Mouse (Mus musculus): ENCODE results near the gene Foxp1. TPM values are rescaled to one million over a fixed set of nuclear protein-coding genes. Genes with fewer than 3 reads are reported as not detected.

Foxp1 gene
- polyA plus RNA-seq, 1 experiment from 2014 or later = 121 TPM

- WGBS = 86% methylated on average over 11 of the region's 11 CpGs
- H3K36me3 ChIP-seq (ENCODE audit: insufficient read depth, low read length) = peaks cover 39% of the 10 kb centered on the region; the same call in 1 of the 2 replicates
- no peak overlapping the region for H3K27ac ChIP-seq (ENCODE audit: low read length)
- H3K27me3 ChIP-seq (replicated peaks; ENCODE audit: insufficient read depth, low read length) = no peaks in the 10 kb centered on the region
- DNase-seq (ENCODE audit: low spot score) (no peak), ATAC-seq (no peak)
- H3K4me2 ChIP-seq (replicated peaks; ENCODE audit: low read depth, low read length) = no peak overlapping the region
- H3K9me3 ChIP-seq (ENCODE audit: low read length) = no peaks in the 10 kb centered on the region
- TF ChIP-seq EP300 (IDR thresholded peaks at IDR 0.05) = no peak
- no peak for TF ChIP-seq CTCF (IDR thresholded peaks at IDR 0.05)
- H3K9ac ChIP-seq (replicated peaks; ENCODE audit: low read depth) = no peak overlapping the region
- no peak overlapping the region for H3K4me3 ChIP-seq (ENCODE audit: low read depth, low read length)
- H3K4me1 ChIP-seq (ENCODE audit: insufficient read depth, low read depth, low read length) = no peaks in the 10 kb centered on the region
These were observed 585.0 kb downstream of the Foxp1 start for GRCm38 (mm10) chr6:98937513-98937912.

- Histone ChIP-seq H3K36me3 (ENCODE audit: insufficient read depth, low read length) (peaks cover 36% of the 10 kb centered on the region; the same call in 1 of the 2 replicates), H3K4me1 (ENCODE audit: insufficient read depth, low read depth, low read length) (no peaks in the 10 kb centered on the region), H3K27me3 (replicated peaks; ENCODE audit: insufficient read depth, low read length) (no peaks in the 10 kb centered on the region), H3K9ac (replicated peaks; ENCODE audit: low read depth) (no peak overlapping the region), H3K4me2 (replicated peaks; ENCODE audit: low read depth, low read length) (no peak overlapping the region), H3K4me3 (ENCODE audit: low read depth, low read length) (no peak overlapping the region), H3K27ac (ENCODE audit: low read length) (no peak overlapping the region), H3K9me3 (ENCODE audit: low read length) (no peaks in the 10 kb centered on the region)
- WGBS = 79% methylated on average over 3 of the region's 3 CpGs
- DNase-seq (ENCODE audit: low spot score) (no peak), ATAC-seq (no peak)
- no peak for TF ChIP-seq EP300 (IDR thresholded peaks at IDR 0.05)
- TF ChIP-seq CTCF (IDR thresholded peaks at IDR 0.05) = no peak
These were observed 586.1 kb downstream of the Foxp1 start for GRCm38 (mm10) chr6:98936377-98936776.

GRCm38 (mm10) chr6:98935169-98935568 is 587.4 kb downstream of the Foxp1 start:
- no peak overlapping the region for H3K4me2 ChIP-seq (replicated peaks; ENCODE audit: low read depth, low read length)
- peaks cover 46% of the 10 kb centered on the region; the same call in 1 of the 2 replicates for H3K36me3 ChIP-seq (ENCODE audit: insufficient read depth, low read length)
- ATAC-seq (no peak), DNase-seq (ENCODE audit: low spot score) (no peak)
- H3K27ac ChIP-seq (ENCODE audit: low read length) = no peak overlapping the region
- no peaks in the 10 kb centered on the region for H3K27me3 ChIP-seq (replicated peaks; ENCODE audit: insufficient read depth, low read length)
- TF ChIP-seq EP300 (IDR thresholded peaks at IDR 0.05) (no peak), CTCF (IDR thresholded peaks at IDR 0.05) (no peak)
- no peaks in the 10 kb centered on the region for H3K4me1 ChIP-seq (ENCODE audit: insufficient read depth, low read depth, low read length)
- H3K4me3 ChIP-seq (ENCODE audit: low read depth, low read length) = no peak overlapping the region
- no peaks in the 10 kb centered on the region for H3K9me3 ChIP-seq (ENCODE audit: low read length)
- WGBS = 91% methylated on average over 8 of the region's 8 CpGs
- no peak overlapping the region for H3K9ac ChIP-seq (replicated peaks; ENCODE audit: low read depth)

- no peak overlapping the region for H3K9ac ChIP-seq (replicated peaks; ENCODE audit: low read depth)
- no peaks in the 10 kb centered on the region for H3K9me3 ChIP-seq (ENCODE audit: low read length)
- ATAC-seq (no peak), DNase-seq (ENCODE audit: low spot score) (no peak)
- 94% methylated on average over 10 of the region's 10 CpGs for WGBS
- no peak overlapping the region for H3K4me2 ChIP-seq (replicated peaks; ENCODE audit: low read depth, low read length)
- no peak overlapping the region for H3K27ac ChIP-seq (ENCODE audit: low read length)
- H3K27me3 ChIP-seq (replicated peaks; ENCODE audit: insufficient read depth, low read length) = no peaks in the 10 kb centered on the region
- TF ChIP-seq EP300 (IDR thresholded peaks at IDR 0.05) = no peak
- no peak for TF ChIP-seq CTCF (IDR thresholded peaks at IDR 0.05)
- peaks cover 50% of the 10 kb centered on the region; the same call in 1 of the 2 replicates for H3K36me3 ChIP-seq (ENCODE audit: insufficient read depth, low read length)
- H3K4me1 ChIP-seq (ENCODE audit: insufficient read depth, low read depth, low read length) = no peaks in the 10 kb centered on the region
- no peak overlapping the region for H3K4me3 ChIP-seq (ENCODE audit: low read depth, low read length)
These were observed 588.1 kb downstream of the Foxp1 start for GRCm38 (mm10) chr6:98934381-98934780.

- Histone ChIP-seq H3K9me3 (ENCODE audit: low read length) (no peaks in the 10 kb centered on the region), H3K27me3 (replicated peaks; ENCODE audit: insufficient read depth, low read length) (no peaks in the 10 kb centered on the region), H3K9ac (replicated peaks; ENCODE audit: low read depth) (no peak overlapping the region), H3K27ac (ENCODE audit: low read length) (no peak overlapping the region), H3K4me2 (replicated peaks; ENCODE audit: low read depth, low read length) (no peak overlapping the region), H3K4me1 (ENCODE audit: insufficient read depth, low read depth, low read length) (no peaks in the 10 kb centered on the region), H3K4me3 (ENCODE audit: low read depth, low read length) (no peak overlapping the region), H3K36me3 (ENCODE audit: insufficient read depth, low read length) (peaks cover 52% of the 10 kb centered on the region; the same call in 1 of the 2 replicates)
- 92% methylated on average over 18 of the region's 18 CpGs for WGBS
- DNase-seq (ENCODE audit: low spot score) (no peak), ATAC-seq (no peak)
- TF ChIP-seq EP300 (IDR thresholded peaks at IDR 0.05) = no peak
- TF ChIP-seq CTCF (IDR thresholded peaks at IDR 0.05) = no peak
These were observed 589.3 kb downstream of the Foxp1 start for GRCm38 (mm10) chr6:98933135-98933724.

- no peak for ATAC-seq
- WGBS = 75% methylated on average over 8 of the region's 8 CpGs
- Histone ChIP-seq H3K4me3 (ENCODE audit: low read depth, low read length) (no peak overlapping the region), H3K27me3 (replicated peaks; ENCODE audit: insufficient read depth, low read length) (no peaks in the 10 kb centered on the region), H3K27ac (ENCODE audit: low read length) (no peak overlapping the region), H3K36me3 (ENCODE audit: insufficient read depth, low read length) (peaks cover 40% of the 10 kb centered on the region; the same call in 1 of the 2 replicates), H3K4me1 (ENCODE audit: insufficient read depth, low read depth, low read length) (no peaks in the 10 kb centered on the region), H3K9ac (replicated peaks; ENCODE audit: low read depth) (no peak overlapping the region), H3K4me2 (replicated peaks; ENCODE audit: low read depth, low read length) (no peak overlapping the region), H3K9me3 (ENCODE audit: low read length) (no peaks in the 10 kb centered on the region)
- TF ChIP-seq CTCF (IDR thresholded peaks at IDR 0.05) (no peak), EP300 (IDR thresholded peaks at IDR 0.05) (no peak)
- DNase-seq (ENCODE audit: low spot score) = no peak
These were observed 590.5 kb downstream of the Foxp1 start for GRCm38 (mm10) chr6:98931881-98932540.
